Mouse (Mus musculus) lung, postnatal 4 days (tissue): ENCODE measurements around the gene Rbp3.

Experiments
- DNase-seq, 2 experiments: peaks; one replicate each; pipeline ENCODE4 v3.0.0; 2021

The Rbp3 gene

DNA sequence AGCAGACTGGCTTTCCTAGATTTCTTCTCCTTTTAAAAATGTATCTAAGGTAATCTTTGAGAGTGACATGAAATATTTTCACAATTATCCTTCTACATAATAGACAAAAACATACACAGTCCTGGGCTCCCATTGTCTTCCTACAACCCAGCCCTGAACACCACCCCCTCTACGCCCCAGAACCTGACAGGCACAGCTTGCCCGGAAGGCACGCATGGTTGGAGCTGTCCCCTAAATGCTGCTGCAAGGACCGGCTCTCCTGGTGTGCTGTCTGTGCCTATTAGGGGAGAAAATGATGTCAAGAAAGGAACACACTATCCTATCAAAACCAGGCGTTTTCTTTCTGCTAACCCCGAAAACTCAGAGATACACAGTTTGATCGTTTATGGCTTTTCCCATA, 23.9 kb downstream of the Rbp3 start:
- DNase-seq, result no peak

DNA sequence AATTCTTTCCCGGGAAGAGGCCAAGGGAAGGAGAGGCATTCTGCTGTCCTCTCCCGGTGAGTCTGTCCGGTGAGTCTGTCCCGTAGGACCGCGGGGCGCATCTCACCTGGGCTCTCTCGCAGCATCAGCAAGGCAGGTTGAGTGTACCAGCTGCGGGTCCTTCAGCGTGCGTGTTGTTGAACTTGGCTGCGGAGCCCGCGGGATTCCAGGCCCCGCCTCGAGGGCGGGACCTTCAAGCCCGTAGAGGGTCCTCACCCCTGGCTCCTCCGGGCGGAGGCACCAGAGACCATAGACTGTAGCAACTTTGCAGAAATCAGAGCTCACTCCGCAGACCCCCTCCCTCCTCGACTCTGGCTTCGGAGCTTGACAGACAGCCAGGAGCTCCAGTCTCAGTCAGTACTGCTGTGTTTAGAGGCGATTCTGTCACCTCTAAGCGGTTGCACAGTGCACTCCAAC, 24.8 kb downstream of the Rbp3 start, which contains the start of gene Zfp488:
Gene Zfp488 (minus strand): TSS at position 161 of the 456 bp plus-strand sequence.
- DNase-seq, result no peak

DNA sequence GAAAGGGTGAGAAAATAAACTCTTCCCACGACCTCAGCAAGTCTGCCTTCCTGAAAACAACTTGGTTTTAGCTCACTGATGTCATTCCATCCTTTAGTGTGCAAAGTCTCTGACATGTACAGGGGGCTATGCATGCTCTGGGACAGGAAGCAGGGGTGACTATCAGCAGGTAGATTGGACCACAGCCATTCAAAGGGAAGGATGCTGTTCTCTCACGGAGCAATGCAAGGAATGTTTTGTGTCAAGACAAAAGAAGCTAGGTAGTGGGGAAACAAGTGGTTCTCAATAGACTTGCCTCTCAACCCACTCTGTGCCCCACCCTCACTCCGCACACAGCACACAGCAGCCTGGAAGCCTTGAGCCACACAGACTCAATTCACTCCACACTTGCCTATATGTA, 35.4 kb downstream of the Rbp3 start:
- no peak for DNase-seq

DNA sequence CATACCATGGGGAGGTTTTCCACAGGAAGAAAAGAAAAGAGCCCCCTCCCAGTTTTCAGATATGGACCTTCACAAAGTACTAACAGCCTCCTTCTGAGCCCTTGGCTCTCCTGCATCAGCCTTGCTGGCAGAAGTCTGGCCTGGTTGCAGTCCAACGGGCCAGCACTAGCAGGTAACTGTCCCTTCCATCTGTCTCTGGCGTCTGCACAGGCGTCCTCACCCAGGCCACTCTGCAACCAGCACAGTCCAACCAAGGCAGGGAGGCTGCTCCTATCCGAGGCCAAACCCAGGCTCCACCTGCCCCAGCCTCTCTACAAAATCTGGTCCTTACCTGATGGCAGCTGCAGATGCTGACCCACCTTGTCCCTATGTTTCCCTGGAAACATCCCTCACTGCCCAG, 38.2 kb downstream of the Rbp3 start:
- DNase-seq, result no peak

DNA sequence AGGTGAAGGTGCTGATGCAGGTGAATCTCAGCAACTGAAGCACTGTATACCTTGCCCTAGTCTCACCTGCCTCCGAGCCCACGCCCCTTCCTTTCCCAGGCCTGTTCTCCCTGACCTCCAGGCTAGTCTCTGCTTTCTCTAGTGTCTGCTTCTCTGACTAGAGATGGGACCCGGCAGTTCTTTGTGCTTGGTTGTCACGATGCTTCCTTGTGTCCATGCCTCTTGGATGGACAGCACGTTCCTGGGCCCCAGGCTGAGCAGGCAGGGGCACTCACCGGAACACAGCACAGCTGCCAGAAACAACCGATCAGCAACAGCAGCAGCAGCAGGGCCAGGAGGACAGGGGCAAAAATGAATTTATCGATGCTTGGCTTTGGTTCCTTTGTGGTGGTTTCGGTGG, 39.2 kb downstream of the Rbp3 start:
- no peak for DNase-seq

DNA sequence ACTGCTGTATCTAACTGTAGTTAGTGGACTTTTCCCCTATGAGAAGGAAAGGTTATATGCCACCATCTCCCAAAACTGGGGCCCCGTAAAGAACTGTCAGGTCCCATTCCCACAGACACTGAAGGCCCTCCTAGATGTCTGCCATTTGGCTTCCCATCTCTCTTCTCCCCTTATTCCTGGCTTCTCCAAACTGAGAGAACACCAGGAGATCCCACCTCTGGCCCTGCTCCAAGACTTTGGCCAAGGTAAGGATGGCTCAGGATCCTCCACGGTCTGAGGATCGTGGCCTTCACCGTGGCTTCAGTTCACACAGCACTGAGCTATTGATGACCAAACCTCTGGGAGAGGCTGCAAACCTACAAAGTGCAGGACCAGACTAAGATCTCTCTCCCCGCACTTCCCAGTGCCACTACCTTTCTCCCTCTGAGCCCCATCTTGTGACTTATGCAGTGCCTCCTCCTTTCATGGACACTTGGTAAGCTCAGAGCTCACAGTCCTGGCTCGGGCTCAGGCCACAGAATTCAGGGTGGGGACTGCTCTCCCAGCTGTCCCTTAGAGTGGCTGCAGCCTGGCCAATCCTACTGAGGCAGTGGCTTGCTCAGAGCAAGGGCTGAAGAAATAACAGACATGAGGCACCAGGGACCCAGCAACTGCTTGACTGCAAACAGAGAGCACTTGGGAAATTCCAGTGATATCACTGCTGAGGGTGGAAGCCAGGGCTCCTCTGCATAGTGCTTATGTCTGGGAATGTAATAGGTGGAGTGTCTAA, 39.9 kb downstream of the Rbp3 start:
- DNase-seq, result peak in 1 of 2 experiments; percentile 38

DNA sequence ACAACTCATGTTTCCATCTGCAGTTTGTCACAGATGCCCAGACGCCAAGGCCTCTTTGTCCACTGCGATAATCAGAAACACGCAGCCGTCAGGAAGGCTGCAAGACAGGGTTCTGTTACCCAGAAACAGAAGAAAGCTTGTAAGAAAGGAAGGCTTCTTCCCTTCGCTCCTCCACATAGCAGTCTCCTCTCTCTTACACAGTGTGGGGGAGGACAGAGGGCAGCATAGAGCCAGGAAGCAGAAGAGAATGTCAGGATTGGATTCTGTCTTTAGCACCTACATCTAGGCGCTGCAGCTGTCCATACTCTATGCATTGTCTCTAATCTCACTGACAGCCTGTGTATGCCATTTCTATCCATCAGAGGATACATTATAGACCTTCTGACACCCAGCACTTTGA, 43.6 kb downstream of the Rbp3 start:
- DNase-seq, result no peak

DNA sequence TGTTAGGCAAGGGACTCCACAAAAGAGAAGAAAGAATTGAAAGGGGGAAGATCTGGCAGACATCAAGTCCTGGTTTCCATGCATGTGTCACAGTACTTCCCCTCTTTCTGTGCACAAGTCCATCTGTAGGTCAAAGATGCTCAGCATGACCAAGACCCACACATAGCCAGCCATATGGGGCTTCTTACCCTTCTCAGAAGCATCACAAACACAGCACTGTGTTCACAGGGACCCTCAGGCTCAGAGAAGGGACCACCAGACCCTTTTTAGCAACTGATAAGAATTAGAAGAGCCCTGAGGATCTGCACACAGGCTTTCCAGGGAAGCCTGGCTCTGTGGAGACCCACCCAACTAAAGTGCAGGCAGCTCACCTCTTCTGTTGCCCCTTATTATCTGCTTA, 46.3 kb downstream of the Rbp3 start:
- no peak for DNase-seq

DNA sequence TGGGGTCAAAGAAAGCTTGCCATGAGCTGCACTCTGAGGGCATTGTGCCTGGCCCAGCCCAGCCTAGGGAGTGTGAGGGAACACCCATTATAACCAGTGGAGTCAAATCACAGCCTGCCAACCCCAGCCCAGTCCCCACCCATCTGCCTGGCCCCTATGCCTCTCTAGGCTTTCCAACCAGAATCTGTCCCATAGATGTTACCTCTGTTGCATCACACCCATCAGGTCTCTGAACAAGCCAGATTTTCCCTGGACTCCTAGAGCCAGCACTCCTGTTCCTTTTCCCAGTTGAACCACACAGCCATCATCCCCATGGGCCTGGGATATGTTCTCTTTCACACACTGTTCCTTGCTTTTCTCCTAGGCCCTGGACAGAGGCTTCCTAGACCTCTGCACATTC, 47.6 kb downstream of the Rbp3 start:
- DNase-seq, result no peak

DNA sequence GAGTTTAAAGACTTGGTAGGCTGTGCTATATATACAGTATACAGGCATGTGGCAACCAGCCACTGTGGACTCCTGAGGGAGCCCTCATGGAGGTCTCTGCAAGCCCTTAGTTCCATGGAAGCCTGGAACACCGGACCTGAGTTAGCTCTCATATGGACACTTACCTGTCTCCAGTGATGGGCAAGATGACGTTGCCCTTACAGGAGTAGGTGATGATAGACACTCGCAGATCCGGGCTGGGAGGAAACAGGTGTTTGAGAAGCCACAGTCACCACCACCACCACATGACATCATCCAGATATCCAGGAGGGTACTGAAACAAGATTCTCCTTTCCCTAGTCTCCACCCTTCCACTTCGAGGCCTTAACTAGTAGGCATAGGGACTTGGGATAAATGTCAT, 48.6 kb downstream of the Rbp3 start:
- no peak for DNase-seq
